ENCODE assay signal across 8 mouse cellular contexts in genomic region chr1:190172979-190173461, GRCm38 (mm10). TPM values are rescaled to one million over a fixed set of nuclear protein-coding genes. Genes with fewer than 3 reads are reported as not detected.
DNase-seq lines count a peak whose midpoint lies in the region; ATAC-seq lines count a peak whose summit lies in the region.

No protein-coding gene starts in this region.

- no peak for ATAC-seq in kidney, embryonic 14.5 days (ENCODE audit: low FRiP score, low TSS enrichment)
- ATAC-seq in neural tube, embryonic 13.5 days (ENCODE audit: low read depth): no peak
- ATAC-seq in granulocyte monocyte progenitor cell, adult 5-6 weeks (replicated peaks; ENCODE audit: poor library complexity, severe bottlenecking): no peak

- peak overlapping the region; percentile 17 for H3K4me3 ChIP-seq in kidney, embryonic 14.5 days (ENCODE audit: low read length)
- H3K4me3 ChIP-seq in forebrain, embryonic 10.5 days: peak overlapping the region; percentile 36
- H3K4me3 ChIP-seq in limb, embryonic 10.5 days: peak overlapping the region; percentile 38
- H3K4me3 ChIP-seq in neural tube, embryonic 13.5 days: peak overlapping the region; percentile 63

- H3K27me3 ChIP-seq in kidney, embryonic 14.5 days (ENCODE audit: control insufficient read depth, insufficient read depth, low read length): peaks cover 71% of the 10 kb centered on the region
- H3K27me3 ChIP-seq in forebrain, embryonic 10.5 days (ENCODE audit: poor library complexity, severe bottlenecking): peaks cover 88% of the 10 kb centered on the region
- H3K27me3 ChIP-seq in limb, embryonic 10.5 days (ENCODE audit: low read depth, poor library complexity, severe bottlenecking): peaks cover 96% of the 10 kb centered on the region
- peaks cover 54% of the 10 kb centered on the region for H3K27me3 ChIP-seq in neural tube, embryonic 13.5 days

- under 1% methylated on average over 24 of the region's 24 CpGs for WGBS in kidney, embryonic 14.5 days
- under 1% methylated on average over 24 of the region's 24 CpGs for WGBS in forebrain, embryonic 10.5 days
- 1% methylated on average over 24 of the region's 24 CpGs for WGBS in limb, embryonic 10.5 days
- WGBS in neural tube, embryonic 13.5 days: 2% methylated on average over 24 of the region's 24 CpGs

- peaks cover 22% of the 10 kb centered on the region; the same call in 1 of the 2 replicates for H3K4me1 ChIP-seq in kidney, embryonic 14.5 days (ENCODE audit: control insufficient read depth, insufficient read depth, low read length)
- H3K4me1 ChIP-seq in forebrain, embryonic 10.5 days: peaks cover 79% of the 10 kb centered on the region
- peaks cover 63% of the 10 kb centered on the region for H3K4me1 ChIP-seq in limb, embryonic 10.5 days
- peaks cover 67% of the 10 kb centered on the region for H3K4me1 ChIP-seq in neural tube, embryonic 13.5 days (replicated peaks)

- no peaks in the 10 kb centered on the region for H3K36me3 ChIP-seq in kidney, embryonic 14.5 days (ENCODE audit: control insufficient read depth, insufficient read depth, low read length)
- H3K36me3 ChIP-seq in forebrain, embryonic 10.5 days (replicated peaks): no peaks in the 10 kb centered on the region
- no peaks in the 10 kb centered on the region for H3K36me3 ChIP-seq in limb, embryonic 10.5 days
- no peaks in the 10 kb centered on the region for H3K36me3 ChIP-seq in neural tube, embryonic 13.5 days

- no peak overlapping the region for H3K27ac ChIP-seq in kidney, embryonic 14.5 days (ENCODE audit: low read depth, low read length)
- peak overlapping the region; percentile 4; the same call in 1 of the 2 replicates for H3K27ac ChIP-seq in forebrain, embryonic 10.5 days
- H3K27ac ChIP-seq in limb, embryonic 10.5 days: peak overlapping the region; percentile 68
- no peak overlapping the region for H3K27ac ChIP-seq in neural tube, embryonic 13.5 days (replicated peaks)

- H3K9ac ChIP-seq in kidney, embryonic 14.5 days (ENCODE audit: low read depth, low read length): no peak overlapping the region
- H3K9ac ChIP-seq in neural tube, embryonic 13.5 days: no peak overlapping the region; the same call in 1 of the 2 replicates

- H3K4me2 ChIP-seq in kidney, embryonic 14.5 days (replicated peaks; ENCODE audit: low read depth, low read length): no peak overlapping the region; the same call in 1 of the 2 replicates
- H3K4me2 ChIP-seq in neural tube, embryonic 13.5 days: peak overlapping the region; percentile 83

- H3K9me3 ChIP-seq in kidney, embryonic 14.5 days (ENCODE audit: control insufficient read depth, low read length): no peaks in the 10 kb centered on the region
- H3K9me3 ChIP-seq in forebrain, embryonic 10.5 days: no peaks in the 10 kb centered on the region
- H3K9me3 ChIP-seq in limb, embryonic 10.5 days (replicated peaks): no peaks in the 10 kb centered on the region
- H3K9me3 ChIP-seq in neural tube, embryonic 13.5 days: no peaks in the 10 kb centered on the region

- no peak for DNase-seq in kidney, adult 18-20 months
- peak; percentile 59 for DNase-seq in forebrain, embryonic 10.5 days (ENCODE audit: extremely low spot score, low spot score)
- peak; percentile 62 for DNase-seq in limb, embryonic 10.5 days (ENCODE audit: low spot score)
- DNase-seq in urinary bladder, postnatal 36 days (ENCODE audit: low spot score in 2 of 2): no peak
- no peak for DNase-seq in right cerebral cortex, postnatal 25 days

RNA-seq across cellular contexts. Expression of gene Prox1, which starts 2.5 kb away (rescaled TPM):
- 0.84 and 1.2 TPM in 2 replicates for polyA plus RNA-seq in kidney, embryonic 14.5 days (2014; fragmentation: Nextera tagmentation; extraction: Ambion mirVana)
- 3.1 and 3.8 TPM in 2 replicates for polyA plus RNA-seq in forebrain, embryonic 10.5 days (2016; fragmentation: Nextera tagmentation; extraction: Ambion mirVana)
- 0.28 and 0.46 TPM in 2 replicates for polyA plus RNA-seq in limb, embryonic 10.5 days (2016; fragmentation: Nextera tagmentation; extraction: Ambion mirVana)
- 12.4 and 15.0 TPM in 2 replicates for polyA plus RNA-seq in neural tube, embryonic 13.5 days (2015; fragmentation: Nextera tagmentation; extraction: Ambion mirVana)
- total RNA-seq in granulocyte monocyte progenitor cell, adult 5-6 weeks (2014; fragmentation: Nextera tagmentation): not detected in 2 replicates
- not detected in 2 replicates for total RNA-seq in granulocyte monocyte progenitor cell, adult 5-6 weeks (2017)

Comparison
In these comparisons a context has a peak if more than half of its experiments do, and no peak if none do; other contexts are left out.
1. H3K27ac ChIP-seq: peak in forebrain, embryonic 10.5 days (single experiment) and limb, embryonic 10.5 days (single experiment); none in kidney, embryonic 14.5 days (single experiment) and neural tube, embryonic 13.5 days (single experiment).
2. DNase-seq: peak in forebrain, embryonic 10.5 days (single experiment) and limb, embryonic 10.5 days (single experiment); none in kidney, adult 18-20 months (single experiment), urinary bladder, postnatal 36 days (0 of 2) and right cerebral cortex, postnatal 25 days (single experiment).
3. Peak in every context shown above with its lines, with median percentiles within 50 percentile points of each other: H3K4me3 ChIP-seq.